Mouse (Mus musculus) heart, postnatal 0 days (tissue): ENCODE results near the gene H2-D1. TPM values are rescaled to one million over a fixed set of nuclear protein-coding genes. Genes with fewer than 3 reads are reported as not detected.
A peak's percentile ranks its signal among the peaks of the same experiment; 100 is the strongest.
"Not testable (repeated sequence)": the region's sequence is repeated elsewhere in the genome, so short reads cannot be mapped to it uniquely, and the experiment has no call there.

Experiments
- ATAC-seq: fragments of 200-750 bp; cut with Nextera tagmentation; 2 replicates; pipeline ENCODE4 v1.8.0; 2017; ENCODE audit warnings: low read depth, moderate number of reproducible peaks, moderate library complexity; ENCODE audit not compliant: insufficient read depth
- DNase-seq: peaks from one replicate; pipeline ENCODE4 v3.0.0-alpha.2; 2016; ENCODE audit warnings: low spot score
- H3K27ac ChIP-seq: fragments of 300-500 bp; sonication (generic); 2 replicates; pipeline ENCODE4 v1.5.1; 2014; ENCODE audit warnings: low read depth, mild to moderate bottlenecking
- H3K27me3 ChIP-seq: fragments of 300-500 bp; sonication (generic); 2 replicates; pipeline ENCODE4 v1.6.1; 2014; ENCODE audit warnings: low read length, mixed read lengths; ENCODE audit not compliant: control insufficient read depth, insufficient read depth
- H3K36me3 ChIP-seq: fragments of 300-500 bp; sonication (generic); replicated peaks from 2 replicates; pipeline ENCODE4 v1.6.1; 2014; ENCODE audit warnings: low read length, mixed read lengths; ENCODE audit not compliant: control insufficient read depth, insufficient read depth
- H3K4me1 ChIP-seq: fragments of 300-500 bp; sonication (generic); 2 replicates; pipeline ENCODE4 v1.6.1; 2014; ENCODE audit warnings: antibody characterized with exemption; ENCODE audit not compliant: control insufficient read depth, insufficient read depth
- H3K4me2 ChIP-seq: fragments of 300-500 bp; sonication (generic); 2 replicates; pipeline ENCODE4 v1.6.1; 2014; ENCODE audit warnings: low read depth, mild to moderate bottlenecking, low read length, moderate library complexity
- H3K4me3 ChIP-seq: fragments of 300-500 bp; sonication (generic); 2 replicates; pipeline ENCODE4 v1.5.1; 2014; ENCODE audit warnings: low read depth, low read length
- H3K9ac ChIP-seq: fragments of 300-500 bp; sonication (generic); replicated peaks from 2 replicates; pipeline ENCODE4 v1.6.1; 2014; ENCODE audit warnings: low read depth, low read length, mixed read lengths
- H3K9me3 ChIP-seq: fragments of 300-500 bp; sonication (generic); replicated peaks from 2 replicates; pipeline ENCODE4 v1.6.1; 2016; ENCODE audit warnings: low read length; ENCODE audit not compliant: control insufficient read depth
- CTCF ChIP-seq: IDR thresholded peaks from 2 replicates; pipeline ENCODE4 v1.5.1; 2016; ENCODE audit warnings: antibody characterized with exemption, control low read depth, low read depth
- EP300 ChIP-seq: IDR thresholded peaks from 2 replicates; pipeline ENCODE4 v1.6.1; 2016; ENCODE audit warnings: antibody characterized with exemption, low read depth
- WGBS: fragments of 180-500 bp; shearing (Covaris S2); extraction: QIAGEN DNeasy Blood & Tissue Kit; methylation state at CpG from one replicate; pipeline ENCODE4 v1.1.7; 2014; 5-methylcytosine and 5-hydroxymethylcytosine counted together
- polyA plus RNA-seq: library from polyadenylated mRNA; unstranded; fragments of >200 nt; fragmentation: Nextera tagmentation; extraction: Ambion mirVana; gene quantifications from 2 replicates; pipeline ENCODE4 v1.2.1, GENCODE M21; 2015
- total RNA-seq: library from RNA; depleted of rRNA; stranded (reverse); fragments of >200 nt; gene quantifications from 2 replicates; pipeline ENCODE4 v1.2.3, GENCODE M21; 2014; ENCODE audit warnings: low replicate concordance

H2-D1 gene
- total and polyA plus RNA-seq, 2 experiments from 2014 or later: 104 to 113 TPM

GRCm38 (mm10) chr17:35232659-35233058 is 29.9 kb upstream of the H2-D1 start:
- TF ChIP-seq EP300 (no peak), CTCF (no peak)
- no peak for ATAC-seq
- H3K36me3 ChIP-seq: peaks cover 42% of the 10 kb centered on the region

GRCm38 (mm10) chr17:35233114-35233980 is 29.2 kb upstream of the H2-D1 start, which contains the start of gene Atp6v1g2:
Gene Atp6v1g2, plus strand, starts transcription at chr17:35233660.
- 0 out of 2 replicates have a peak, but pooled peaks cover 4% of the 10 kb centered on the region for H3K4me1 ChIP-seq
- WGBS: 50% methylated on average over 18 of the region's 18 CpGs
- H3K27ac ChIP-seq: peak within 1 kb of the TSS; percentile 89
- no peaks in the 10 kb centered on the region for H3K9me3 ChIP-seq
- H3K27me3 ChIP-seq: no peaks in the 10 kb centered on the region
- TF ChIP-seq CTCF: no peak
- no peak for TF ChIP-seq EP300
- ATAC-seq: no peak
- peaks cover 38% of the 10 kb centered on the region for H3K36me3 ChIP-seq
- no peak within 1 kb of the TSS for H3K9ac ChIP-seq
- peak; percentile 49 for DNase-seq
- H3K4me2 ChIP-seq: peak within 1 kb of the TSS; percentile 75
- peak within 1 kb of the TSS; percentile 59; the same call in 1 of the 2 replicates for H3K4me3 ChIP-seq

More at GRCm38 (mm10) chr17:35232659-35233058, 29.9 kb upstream of the H2-D1 start:
- Histone ChIP-seq H3K4me1 (0 out of 2 replicates have a peak, but pooled peaks cover 4% of the 10 kb centered on the region), H3K4me2 (no peak overlapping the region), H3K9ac (no peak overlapping the region), H3K27ac (peak overlapping the region; percentile 89), H3K4me3 (no peak overlapping the region), H3K27me3 (no peaks in the 10 kb centered on the region), H3K9me3 (no peaks in the 10 kb centered on the region)
- 72% methylated on average over 5 of the region's 5 CpGs for WGBS
- DNase-seq: no peak

GRCm38 (mm10) chr17:35234090-35234489 is 28.4 kb upstream of the H2-D1 start:
- peak overlapping the region; percentile 40 for H3K4me2 ChIP-seq
- H3K27ac ChIP-seq: peak overlapping the region; percentile 89
- H3K4me3 ChIP-seq: peak overlapping the region; percentile 59; the same call in 1 of the 2 replicates
- not testable (repeated sequence) for DNase-seq, H3K4me1 ChIP-seq, H3K9ac ChIP-seq, H3K9me3 ChIP-seq, H3K27me3 ChIP-seq, ATAC-seq
- WGBS: 72% methylated on average over 7 of the region's 7 CpGs
- H3K36me3 ChIP-seq: peaks cover 30% of the 10 kb centered on the region

GRCm38 (mm10) chr17:35234903-35235302 is 27.6 kb upstream of the H2-D1 start:
- Histone ChIP-seq H3K4me1 (0 out of 2 replicates have a peak, but pooled peaks cover 4% of the 10 kb centered on the region), H3K27me3 (no peaks in the 10 kb centered on the region), H3K4me2 (peak overlapping the region; percentile 75), H3K9me3 (no peaks in the 10 kb centered on the region), H3K36me3 (peaks cover 22% of the 10 kb centered on the region), H3K9ac (peak overlapping the region; percentile 78), H3K4me3 (peak overlapping the region; percentile 59), H3K27ac (peak overlapping the region; percentile 89)
- peak; percentile 39 for DNase-seq
- WGBS: 3% methylated on average over 31 of the region's 31 CpGs
- peak; percentile 16; the same call in 1 of the 2 replicates for ATAC-seq
- TF ChIP-seq EP300 (no peak), CTCF (no peak)

- DNase-seq: peak; percentile 97
- H3K36me3 ChIP-seq: peaks cover 15% of the 10 kb centered on the region
- TF ChIP-seq CTCF (0 out of 2 replicates have a peak, but pooled peaks have one; percentile 1), EP300 (peak; percentile 91)
- peaks cover 10% of the 10 kb centered on the region for H3K4me1 ChIP-seq
- no peaks in the 10 kb centered on the region for H3K27me3 ChIP-seq
- WGBS: under 1% methylated on average over 35 of the region's 35 CpGs
- ATAC-seq: peak; percentile 82
- peak within 1 kb of the TSS; percentile 78 for H3K9ac ChIP-seq
- peak within 1 kb of the TSS; percentile 89 for H3K27ac ChIP-seq
- no peaks in the 10 kb centered on the region for H3K9me3 ChIP-seq
- H3K4me2 ChIP-seq: peak within 1 kb of the TSS; percentile 75
- H3K4me3 ChIP-seq: peak within 1 kb of the TSS; percentile 59
Observed at GRCm38 (mm10) chr17:35235614-35236389, 26.7 kb upstream of the H2-D1 start, which contains the start of gene Nfkbil1. Gene Nfkbil1, minus strand, starts transcription at chr17:35235792.
